13 mouse cellular contexts compared by ENCODE assay signal in genomic region chr11:61011736-61012294, GRCm38 (mm10). TPM values are rescaled to one million over a fixed set of nuclear protein-coding genes. Genes with fewer than 3 reads are reported as not detected.
A peak's percentile ranks its signal among the peaks of the same experiment; 100 is the strongest.
DNase-seq lines count a peak whose midpoint lies in the region; ATAC-seq lines count a peak whose summit lies in the region.
"Had no signal": no experiment of that assay in that cellular context is flagged by ENCODE, and none has a peak within 500 bp of the region (broad histone marks: within the 10 kb centered on the region; RNA-seq: fewer than 3 reads in every experiment).

No protein-coding gene starts in this region.

- WGBS in heart, embryonic 12.5 days, result 28% methylated on average over 9 of the region's 9 CpGs

- peak overlapping the region; percentile 2; the same call in 1 of the 2 replicates for H3K9ac ChIP-seq in heart, embryonic 12.5 days

- H3K4me3 ChIP-seq in heart, embryonic 12.5 days, result no peak overlapping the region

- H3K9me3 ChIP-seq in heart, embryonic 12.5 days (replicated peaks), result no peaks in the 10 kb centered on the region

- no peaks in the 10 kb centered on the region for H3K36me3 ChIP-seq in heart, embryonic 12.5 days

- H3K27me3 ChIP-seq in heart, embryonic 12.5 days (replicated peaks), result 0 out of 2 replicates have a peak, but pooled peaks cover 4% of the 10 kb centered on the region

- DNase-seq in heart, adult 18-20 months, result no peak
- DNase-seq in retina, postnatal 1 day, result peak; percentile 25
- DNase-seq in retina, embryonic 14.5 days (ENCODE audit: low spot score), result no peak
- peak; percentile 56 for DNase-seq in kidney, postnatal 10 days
- peak; percentile 67 for DNase-seq in yolk sac, embryonic 10.5 days (ENCODE audit: low spot score)
- no peak for DNase-seq in thymus, postnatal 4 days
- DNase-seq: cerebellum, adult 11 months; liver; spleen, adult 18-20 months; thymus, postnatal 14 days had no signal

- peaks cover 17% of the 10 kb centered on the region for H3K4me1 ChIP-seq in heart, embryonic 12.5 days (replicated peaks)

- H3K27ac ChIP-seq in heart, embryonic 12.5 days (ENCODE audit: poor library complexity, severe bottlenecking), result 0 out of 2 replicates have a peak overlapping the region, but pooled peaks have one; percentile 16

- H3K4me2 ChIP-seq in heart, embryonic 12.5 days, result no peak overlapping the region

- ATAC-seq in heart, embryonic 12.5 days (ENCODE audit: insufficient number of reproducible peaks, low FRiP score), result no peak
- ATAC-seq in megakaryocyte, adult 5-6 weeks (ENCODE audit: poor library complexity, severe bottlenecking), result no peak
- ATAC-seq: activated CD4-positive, CD25-positive, alpha-beta regulatory T cell, adult 4 months had no signal

RNA-seq across cellular contexts. Expression of gene Kcnj12, which starts 10.5 kb away (rescaled TPM):
- polyA plus RNA-seq in heart, embryonic 12.5 days (2016; fragmentation: Nextera tagmentation; extraction: Ambion mirVana), result 3.8 and 4.3 TPM in 2 replicates
- 10 to 100 TPM; 22.1 to 23.4 TPM for total RNA-seq in heart, adult 18-20 months (2021)
- not detected in 2 replicates for total RNA-seq in megakaryocyte, adult 5-6 weeks (2015)
- total RNA-seq in megakaryocyte, adult 5-6 weeks (2017), result not detected in 2 replicates
- polyA plus RNA-seq: activated CD4-positive, CD25-positive, alpha-beta regulatory T cell, adult 4 months had no signal

Comparison
In these comparisons a context has a peak if more than half of its experiments do, and no peak if none do; other contexts are left out.
1. DNase-seq: peak in retina, postnatal 1 day (single experiment), kidney, postnatal 10 days (single experiment) and yolk sac, embryonic 10.5 days (single experiment); none in heart, adult 18-20 months (0 of 2), retina, embryonic 14.5 days (single experiment) and thymus, postnatal 4 days (single experiment).
2. RNA of gene Kcnj12, which starts 10.5 kb away (total RNA-seq): 22.1 to 23.4 TPM in heart, adult 18-20 months; not detected in megakaryocyte, adult 5-6 weeks; every median in the first group is over 10 times any median in the second.